Comparison of ENCODE assay signal across 9 mouse cellular contexts in genomic region chr11:118400566-118400936, GRCm38 (mm10). TPM values are rescaled to one million over a fixed set of nuclear protein-coding genes. Genes with fewer than 3 reads are reported as not detected.
DNase-seq lines count a peak whose midpoint lies in the region; ATAC-seq and TF ChIP-seq lines count a peak whose summit lies in the region.
"Had no signal": no experiment of that assay in that cellular context is flagged by ENCODE, and none has a peak within 500 bp of the region (broad histone marks: within the 10 kb centered on the region; RNA-seq: fewer than 3 reads in every experiment).

No protein-coding gene starts in this region.

- peaks cover 7% of the 10 kb centered on the region for H3K36me3 ChIP-seq in heart, embryonic 10.5 days
- 0 out of 2 replicates have a peak, but pooled peaks cover 6% of the 10 kb centered on the region for H3K36me3 ChIP-seq in limb, embryonic 14.5 days (ENCODE audit: control insufficient read depth, insufficient read depth, low read length)
- peaks cover 12% of the 10 kb centered on the region; the same call in 1 of the 2 replicates for H3K36me3 ChIP-seq in neural tube, embryonic 13.5 days
- peaks cover 6% of the 10 kb centered on the region for H3K36me3 ChIP-seq in midbrain, embryonic 10.5 days

- 7% methylated on average over 6 of the region's 6 CpGs for WGBS in bone marrow, adult 2 months
- 14% methylated on average over 6 of the region's 6 CpGs for WGBS in heart, embryonic 10.5 days
- 14% methylated on average over 6 of the region's 6 CpGs for WGBS in limb, embryonic 14.5 days
- 28% methylated on average over 6 of the region's 6 CpGs for WGBS in neural tube, embryonic 13.5 days
- WGBS in midbrain, embryonic 10.5 days = 62% methylated on average over 6 of the region's 6 CpGs

- H3K4me1 ChIP-seq in bone marrow, adult 2 months (ENCODE audit: control insufficient read depth, insufficient read depth, low read length) = peaks cover 4% of the 10 kb centered on the region
- H3K4me1 ChIP-seq in heart, embryonic 10.5 days = peaks cover 52% of the 10 kb centered on the region
- peaks cover 29% of the 10 kb centered on the region for H3K4me1 ChIP-seq in limb, embryonic 14.5 days (ENCODE audit: control insufficient read depth, insufficient read depth, low read length)
- H3K4me1 ChIP-seq in neural tube, embryonic 13.5 days (replicated peaks) = peaks cover 16% of the 10 kb centered on the region
- H3K4me1 ChIP-seq in midbrain, embryonic 10.5 days = peaks cover 14% of the 10 kb centered on the region; the same call in 1 of the 2 replicates

- peak overlapping the region; percentile 6 for H3K4me3 ChIP-seq in bone marrow, adult 2 months (replicated peaks; ENCODE audit: control insufficient read depth, low read depth, low read length)
- H3K4me3 ChIP-seq in heart, embryonic 10.5 days = 0 out of 2 replicates have a peak overlapping the region, but pooled peaks have one; percentile 12
- H3K4me3 ChIP-seq in limb, embryonic 14.5 days (replicated peaks; ENCODE audit: low read length) = no peak overlapping the region
- H3K4me3 ChIP-seq in neural tube, embryonic 13.5 days = no peak overlapping the region
- no peak overlapping the region for H3K4me3 ChIP-seq in midbrain, embryonic 10.5 days
- H3K4me3 ChIP-seq: neural tube, embryonic 12.5 days had no signal

- intact Hi-C loops in heart, postnatal 25 days (cut with DNase I) = no loop called here

- no peak for TF ChIP-seq CTCF in bone marrow, adult 2 months (IDR thresholded peaks at IDR 0.05; ENCODE audit: control insufficient read depth, insufficient read depth, low read length)

- H3K4me2 ChIP-seq in limb, embryonic 14.5 days (replicated peaks; ENCODE audit: low read depth, low read length, severe bottlenecking) = no peak overlapping the region
- H3K4me2 ChIP-seq in neural tube, embryonic 13.5 days = no peak overlapping the region
- H3K4me2 ChIP-seq: neural tube, embryonic 12.5 days had no signal

- no peak overlapping the region for H3K27ac ChIP-seq in bone marrow, adult 2 months (ENCODE audit: control insufficient read depth, insufficient read depth, low read depth, low read length, poor library complexity)
- H3K27ac ChIP-seq in heart, embryonic 10.5 days = peak overlapping the region; percentile 86
- peak overlapping the region; percentile 71 for H3K27ac ChIP-seq in limb, embryonic 14.5 days (replicated peaks; ENCODE audit: low read depth, low read length)
- H3K27ac ChIP-seq in neural tube, embryonic 13.5 days (replicated peaks) = 0 out of 2 replicates have a peak overlapping the region, but pooled peaks have one; percentile 9
- no peak overlapping the region; the same call in 1 of the 2 replicates for H3K27ac ChIP-seq in midbrain, embryonic 10.5 days (replicated peaks)
- H3K27ac ChIP-seq: neural tube, embryonic 12.5 days had no signal

- H3K9me3 ChIP-seq in heart, embryonic 10.5 days = no peaks in the 10 kb centered on the region
- no peaks in the 10 kb centered on the region for H3K9me3 ChIP-seq in limb, embryonic 14.5 days (ENCODE audit: control insufficient read depth, low read length)
- no peaks in the 10 kb centered on the region for H3K9me3 ChIP-seq in neural tube, embryonic 13.5 days
- H3K9me3 ChIP-seq in midbrain, embryonic 10.5 days (replicated peaks) = no peaks in the 10 kb centered on the region; the same call in 1 of the 2 replicates
- H3K9me3 ChIP-seq: neural tube, embryonic 12.5 days had no signal

- peaks cover 5% of the 10 kb centered on the region for H3K27me3 ChIP-seq in heart, embryonic 10.5 days (ENCODE audit: insufficient read depth, poor library complexity, severe bottlenecking)
- H3K27me3 ChIP-seq in limb, embryonic 14.5 days (ENCODE audit: control insufficient read depth, insufficient read depth, low read length) = no peaks in the 10 kb centered on the region
- H3K27me3 ChIP-seq in neural tube, embryonic 13.5 days = no peaks in the 10 kb centered on the region
- no peaks in the 10 kb centered on the region for H3K27me3 ChIP-seq in midbrain, embryonic 10.5 days (ENCODE audit: low read depth, poor library complexity, severe bottlenecking)
- H3K27me3 ChIP-seq: neural tube, embryonic 12.5 days had no signal

- H3K9ac ChIP-seq in limb, embryonic 14.5 days (ENCODE audit: low read depth, low read length, severe bottlenecking) = peak overlapping the region; percentile 0; the same call in 1 of the 2 replicates
- H3K9ac ChIP-seq in neural tube, embryonic 13.5 days = no peak overlapping the region
- H3K9ac ChIP-seq: neural tube, embryonic 12.5 days had no signal

- TF ChIP-seq POLR2A in bone marrow, adult 2 months (IDR thresholded peaks at IDR 0.05; ENCODE audit: borderline replicate concordance, control insufficient read depth, low read depth, low read length) = no peak
- TF ChIP-seq POLR2A in limb, embryonic 14.5 days (IDR thresholded peaks at IDR 0.05; ENCODE audit: borderline replicate concordance, extremely low read depth, insufficient read depth, insufficient read length) = no peak

- DNase-seq in heart, adult 11 months = peak; percentile 98
- no peak for DNase-seq in heart, postnatal 25 days (ENCODE audit: low spot score)
- DNase-seq in heart, embryonic 10.5 days (ENCODE audit: low spot score) = no peak
- peak; percentile 44 for DNase-seq in limb, embryonic 14.5 days (ENCODE audit: low spot score)
- DNase-seq in midbrain, embryonic 10.5 days (ENCODE audit: low spot score) = no peak
- DNase-seq in adrenal gland, adult 2 months = no peak

- peak; percentile 35; the same call in 1 of the 2 replicates for ATAC-seq in limb, embryonic 14.5 days (ENCODE audit: low FRiP score, low read depth)
- ATAC-seq in neural tube, embryonic 13.5 days (ENCODE audit: low read depth) = no peak

RNA-seq across cellular contexts. Expression of gene Lgals3bp, which starts 1.3 kb away (rescaled TPM):
- 10 to 100 TPM; 19.2 to 24.0 TPM for total RNA-seq in heart, postnatal 25 days (2021)
- polyA plus RNA-seq in bone marrow, adult 2 months (2011; ENCODE audit: insufficient read depth, insufficient read length, low replicate concordance, missing spikeins) = 43.9 and 52.7 TPM in 2 replicates
- 5.1 and 6.2 TPM in 2 replicates for polyA plus RNA-seq in heart, embryonic 10.5 days (2016; fragmentation: Nextera tagmentation; extraction: Ambion mirVana)
- polyA plus RNA-seq in limb, embryonic 14.5 days (2012; rRNA removed) = 13.7 and 19.7 TPM in 2 replicates
- 8.2 and 8.7 TPM in 2 replicates for polyA plus RNA-seq in limb, embryonic 14.5 days (2014; fragmentation: Nextera tagmentation; extraction: Ambion mirVana)
- 2.7 and 4.2 TPM in 2 replicates for polyA plus RNA-seq in neural tube, embryonic 13.5 days (2015; fragmentation: Nextera tagmentation; extraction: Ambion mirVana)
- polyA plus RNA-seq in midbrain, embryonic 10.5 days (2016; fragmentation: Nextera tagmentation; extraction: Ambion mirVana) = 0.68 and 1.7 TPM in 2 replicates
- 100 to 1,000 TPM in 1 of 2 experiments, 10 to 100 TPM in 1; 92.7 to 160 TPM for total RNA-seq in adrenal gland, adult 2 months (2021)
- 336 and 430 TPM in 2 replicates for polyA plus RNA-seq in adrenal gland, adult 2 months (2012; rRNA removed)

RNA-seq across cellular contexts. Expression of gene Cant1, which starts 18.3 kb away (rescaled TPM):
- 10 to 100 TPM; 16.0 to 17.2 TPM for total RNA-seq in heart, postnatal 25 days (2021)
- 8.3 and 14.6 TPM in 2 replicates for polyA plus RNA-seq in bone marrow, adult 2 months (2011; ENCODE audit: insufficient read depth, insufficient read length, low replicate concordance, missing spikeins)
- 22.4 and 23.5 TPM in 2 replicates for polyA plus RNA-seq in heart, embryonic 10.5 days (2016; fragmentation: Nextera tagmentation; extraction: Ambion mirVana)
- 47.7 and 61.8 TPM in 2 replicates for polyA plus RNA-seq in limb, embryonic 14.5 days (2012; rRNA removed)
- polyA plus RNA-seq in limb, embryonic 14.5 days (2014; fragmentation: Nextera tagmentation; extraction: Ambion mirVana) = 29.3 and 35.3 TPM in 2 replicates
- polyA plus RNA-seq in neural tube, embryonic 13.5 days (2015; fragmentation: Nextera tagmentation; extraction: Ambion mirVana) = 25.7 and 28.2 TPM in 2 replicates
- polyA plus RNA-seq in midbrain, embryonic 10.5 days (2016; fragmentation: Nextera tagmentation; extraction: Ambion mirVana) = 22.8 and 23.3 TPM in 2 replicates
- total RNA-seq in adrenal gland, adult 2 months (2021) = 10 to 100 TPM; 28.8 to 35.6 TPM
- 59.5 and 66.8 TPM in 2 replicates for polyA plus RNA-seq in adrenal gland, adult 2 months (2012; rRNA removed)

RNA-seq across cellular contexts. Expression of gene C1qtnf1, which starts 27.5 kb away (rescaled TPM):
- total RNA-seq in heart, postnatal 25 days (2021) = 10 to 100 TPM; 17.7 to 31.0 TPM
- 1.5 and 1.8 TPM in 2 replicates for polyA plus RNA-seq in bone marrow, adult 2 months (2011; ENCODE audit: insufficient read depth, insufficient read length, low replicate concordance, missing spikeins)
- 2.7 and 3.3 TPM in 2 replicates for polyA plus RNA-seq in heart, embryonic 10.5 days (2016; fragmentation: Nextera tagmentation; extraction: Ambion mirVana)
- 12.5 and 16.0 TPM in 2 replicates for polyA plus RNA-seq in limb, embryonic 14.5 days (2012; rRNA removed)
- 10.3 and 12.4 TPM in 2 replicates for polyA plus RNA-seq in limb, embryonic 14.5 days (2014; fragmentation: Nextera tagmentation; extraction: Ambion mirVana)
- 4.4 and 4.8 TPM in 2 replicates for polyA plus RNA-seq in neural tube, embryonic 13.5 days (2015; fragmentation: Nextera tagmentation; extraction: Ambion mirVana)
- 2.0 and 2.9 TPM in 2 replicates for polyA plus RNA-seq in midbrain, embryonic 10.5 days (2016; fragmentation: Nextera tagmentation; extraction: Ambion mirVana)
- total RNA-seq in adrenal gland, adult 2 months (2021) = 10 to 100 TPM; 14.8 to 24.8 TPM
- 14.6 and 17.9 TPM in 2 replicates for polyA plus RNA-seq in adrenal gland, adult 2 months (2012; rRNA removed)

RNA-seq across cellular contexts. Expression of gene Timp2, which starts 45.0 kb away (rescaled TPM):
- total RNA-seq in heart, postnatal 25 days (2021) = 100 to 1,000 TPM; 121 to 138 TPM
- polyA plus RNA-seq in bone marrow, adult 2 months (2011; ENCODE audit: insufficient read depth, insufficient read length, low replicate concordance, missing spikeins) = 6.5 and 37.6 TPM in 2 replicates
- polyA plus RNA-seq in heart, embryonic 10.5 days (2016; fragmentation: Nextera tagmentation; extraction: Ambion mirVana) = 37.4 and 39.2 TPM in 2 replicates
- polyA plus RNA-seq in limb, embryonic 14.5 days (2012; rRNA removed) = 175 and 202 TPM in 2 replicates
- polyA plus RNA-seq in limb, embryonic 14.5 days (2014; fragmentation: Nextera tagmentation; extraction: Ambion mirVana) = 202 and 223 TPM in 2 replicates
- 56.4 and 57.5 TPM in 2 replicates for polyA plus RNA-seq in neural tube, embryonic 13.5 days (2015; fragmentation: Nextera tagmentation; extraction: Ambion mirVana)
- 29.0 and 32.1 TPM in 2 replicates for polyA plus RNA-seq in midbrain, embryonic 10.5 days (2016; fragmentation: Nextera tagmentation; extraction: Ambion mirVana)
- total RNA-seq in adrenal gland, adult 2 months (2021) = 100 to 1,000 TPM in 1 of 2 experiments, 10 to 100 TPM in 1; 89.7 to 198 TPM
- 79.4 and 126 TPM in 2 replicates for polyA plus RNA-seq in adrenal gland, adult 2 months (2012; rRNA removed)

RNA-seq across cellular contexts. Expression of gene Cep295nl, which starts 58.3 kb away (rescaled TPM):
- total RNA-seq in heart, postnatal 25 days (2021) = 1 to 10 TPM in 1 of 2 experiments, under 1 TPM in 1; 0.84 to 1.1 TPM
- 1.4 and 1.5 TPM in 2 replicates for polyA plus RNA-seq in bone marrow, adult 2 months (2011; ENCODE audit: insufficient read depth, insufficient read length, low replicate concordance, missing spikeins)
- 0.20 and 0.38 TPM in 2 replicates for polyA plus RNA-seq in heart, embryonic 10.5 days (2016; fragmentation: Nextera tagmentation; extraction: Ambion mirVana)
- polyA plus RNA-seq in limb, embryonic 14.5 days (2012; rRNA removed) = 0.69 and 0.85 TPM in 2 replicates
- polyA plus RNA-seq in limb, embryonic 14.5 days (2014; fragmentation: Nextera tagmentation; extraction: Ambion mirVana) = 1.3 and 1.6 TPM in 2 replicates
- polyA plus RNA-seq in neural tube, embryonic 13.5 days (2015; fragmentation: Nextera tagmentation; extraction: Ambion mirVana) = 0.13 TPM in 1 of 2 replicates, not detected in the other
- polyA plus RNA-seq in midbrain, embryonic 10.5 days (2016; fragmentation: Nextera tagmentation; extraction: Ambion mirVana) = 0.06 and 0.21 TPM in 2 replicates
- total RNA-seq in adrenal gland, adult 2 months (2021) = under 1 TPM; 0.46 to 0.93 TPM
- 0.12 TPM in 1 of 2 replicates, not detected in the other for polyA plus RNA-seq in adrenal gland, adult 2 months (2012; rRNA removed)

Comparison
In these comparisons a context has a peak if more than half of its experiments do, and no peak if none do; other contexts are left out.
1. DNase-seq: peak in heart, adult 11 months (single experiment) and limb, embryonic 14.5 days (single experiment); none in heart, postnatal 25 days (single experiment), heart, embryonic 10.5 days (single experiment), midbrain, embryonic 10.5 days (single experiment) and adrenal gland, adult 2 months (single experiment).
2. H3K27ac ChIP-seq: peak in heart, embryonic 10.5 days (single experiment), limb, embryonic 14.5 days (single experiment) and neural tube, embryonic 13.5 days (single experiment); none in bone marrow, adult 2 months (single experiment) and midbrain, embryonic 10.5 days (single experiment).
3. H3K4me3 ChIP-seq: peak in bone marrow, adult 2 months (single experiment) and heart, embryonic 10.5 days (single experiment); none in limb, embryonic 14.5 days (single experiment), neural tube, embryonic 13.5 days (single experiment) and midbrain, embryonic 10.5 days (single experiment).